Mouse (Mus musculus): ENCODE results near the gene Arfgef2.

Arfgef2 gene

DNA sequence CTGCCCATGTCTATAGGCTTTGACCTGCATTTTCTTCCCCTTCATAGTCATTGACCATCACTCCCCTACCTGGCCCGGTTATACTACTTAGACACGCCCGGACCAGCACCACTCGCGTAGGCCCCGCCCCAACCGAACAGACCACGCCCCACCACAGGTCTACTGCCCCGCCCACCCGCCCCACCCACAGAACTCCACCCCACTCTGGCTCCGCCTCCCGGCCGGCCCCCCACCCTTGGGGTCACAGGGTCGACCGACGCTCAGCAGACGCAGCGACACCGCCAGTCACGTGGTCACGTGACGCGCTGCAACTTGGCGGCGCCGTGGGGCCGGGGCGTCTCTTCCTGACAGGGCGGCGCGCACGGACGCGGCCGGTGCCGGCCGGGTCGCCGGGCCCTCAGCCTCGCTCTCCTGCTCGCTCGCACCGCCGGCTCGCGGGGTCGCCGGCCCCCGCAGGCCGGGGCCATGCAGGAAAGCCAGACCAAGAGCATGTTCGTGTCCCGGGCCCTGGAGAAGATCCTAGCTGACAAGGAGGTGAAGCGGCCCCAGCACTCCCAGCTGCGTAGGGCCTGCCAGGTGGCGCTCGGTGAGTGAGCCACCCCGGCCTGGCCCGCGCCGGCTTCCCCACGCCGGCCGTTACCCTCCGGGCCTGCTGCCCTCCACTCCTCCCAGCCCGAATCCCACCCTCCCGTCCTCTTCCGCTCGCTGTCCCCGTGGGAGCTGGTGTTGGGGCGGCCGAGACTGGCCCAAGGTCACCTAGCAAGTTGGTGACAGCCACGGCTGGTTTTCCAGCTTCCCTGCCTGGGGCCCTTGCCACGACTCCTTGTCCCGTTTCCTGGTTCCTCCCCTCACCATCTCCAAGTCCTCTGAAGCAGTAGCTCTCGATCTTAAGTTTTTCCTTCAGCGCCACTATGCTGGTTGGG is at the start of gene Arfgef2:
Gene Arfgef2, plus strand, starts transcription at position 339 of the 923 bp plus-strand sequence.
- peak; percentile 92 to 95 for DNase-seq (ENCODE audit: inconsistent age in 2 of 2, low spot score in 1 of 2)

GRCm38 (mm10) chr2:166757969-166758368 is 47.4 kb upstream of the Arfgef2 start:
- no peak for DNase-seq (ENCODE audit: inconsistent age in 2 of 2, low spot score in 1 of 2)

- no peak for DNase-seq (ENCODE audit: inconsistent age in 2 of 2, low spot score in 1 of 2)
These were observed 41.3 kb upstream of the Arfgef2 start for GRCm38 (mm10) chr2:166764051-166764450.

GRCm38 (mm10) chr2:166767591-166767990 is 37.8 kb upstream of the Arfgef2 start:
- DNase-seq (ENCODE audit: inconsistent age in 2 of 2, low spot score in 1 of 2) = no peak

- peak in 1 of 2 experiments; percentile 47 for DNase-seq (ENCODE audit: inconsistent age in 2 of 2, low spot score in 1 of 2)
These were observed 34.0 kb upstream of the Arfgef2 start for GRCm38 (mm10) chr2:166771396-166771795.

- no peak for DNase-seq (ENCODE audit: inconsistent age in 2 of 2, low spot score in 1 of 2)
These were observed 31.8 kb upstream of the Arfgef2 start for GRCm38 (mm10) chr2:166773587-166773986.

DNA sequence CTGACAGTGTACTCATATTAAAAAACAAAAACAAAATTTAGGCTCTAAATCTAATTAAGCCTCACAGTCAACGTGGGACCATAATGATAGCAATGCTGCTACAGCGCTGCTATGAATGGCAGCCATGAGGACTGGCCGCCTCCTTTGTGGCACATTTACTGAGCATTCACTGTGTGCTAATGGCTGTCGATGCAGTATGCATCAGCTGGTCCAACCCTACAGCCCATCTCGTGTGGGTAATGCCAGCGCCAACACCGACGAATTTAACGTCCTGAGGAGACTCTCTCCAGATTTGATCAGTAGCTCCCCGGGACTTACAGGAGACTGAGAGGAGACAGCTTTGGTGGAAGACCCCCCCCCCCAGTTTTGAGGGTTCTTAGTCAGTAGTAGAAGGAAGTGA is 31.1 kb upstream of the Arfgef2 start:
- DNase-seq (ENCODE audit: inconsistent age in 2 of 2, low spot score in 1 of 2) = no peak

DNA sequence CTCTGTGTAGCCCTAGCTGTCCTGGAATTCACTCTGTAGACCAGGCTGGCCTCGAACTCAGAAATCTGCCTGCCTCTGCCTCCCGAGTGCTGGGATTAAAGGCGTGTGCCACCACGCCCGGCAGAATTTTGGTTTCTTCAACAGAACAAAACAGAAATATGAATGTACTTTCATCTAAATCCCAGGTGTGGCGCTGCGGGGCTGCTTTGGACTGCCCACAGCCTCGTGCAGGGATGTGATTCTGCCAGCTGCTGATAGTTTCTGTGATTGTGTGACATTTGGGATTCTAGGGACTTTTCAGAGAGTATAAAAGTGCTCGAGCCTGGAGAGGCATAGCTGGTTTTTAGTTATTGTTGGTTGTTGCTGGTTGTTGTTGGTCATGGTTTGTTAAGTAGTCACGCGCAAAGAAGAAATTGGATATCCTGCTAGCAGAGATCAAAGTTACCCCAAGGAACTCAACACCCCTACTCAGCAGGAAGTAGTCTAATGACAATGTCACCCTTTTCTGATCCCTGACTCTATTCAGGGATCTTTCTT is 30.0 kb upstream of the Arfgef2 start:
- no peak for DNase-seq (ENCODE audit: inconsistent age in 2 of 2, low spot score in 1 of 2)

DNA sequence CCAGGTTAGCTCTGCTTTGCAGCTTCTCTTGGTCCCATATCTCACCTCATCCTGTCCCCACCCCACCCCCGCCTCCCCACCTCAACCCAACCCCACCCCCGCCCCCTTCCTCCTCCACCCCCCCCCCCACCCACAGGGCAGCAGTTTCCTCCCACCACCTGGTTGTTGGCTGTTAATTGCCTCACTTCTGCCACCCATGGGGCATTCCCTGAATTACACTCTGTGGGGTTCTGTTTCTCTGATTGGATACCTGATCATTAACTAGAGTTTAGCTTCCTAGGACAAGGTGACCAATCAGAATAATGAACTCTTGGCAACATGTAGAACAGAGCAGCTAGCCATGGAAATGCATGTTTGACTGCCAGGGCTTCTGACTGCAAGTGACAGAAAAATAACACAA is 29.1 kb upstream of the Arfgef2 start:
- no peak for DNase-seq (ENCODE audit: inconsistent age in 2 of 2, low spot score in 1 of 2)

DNA sequence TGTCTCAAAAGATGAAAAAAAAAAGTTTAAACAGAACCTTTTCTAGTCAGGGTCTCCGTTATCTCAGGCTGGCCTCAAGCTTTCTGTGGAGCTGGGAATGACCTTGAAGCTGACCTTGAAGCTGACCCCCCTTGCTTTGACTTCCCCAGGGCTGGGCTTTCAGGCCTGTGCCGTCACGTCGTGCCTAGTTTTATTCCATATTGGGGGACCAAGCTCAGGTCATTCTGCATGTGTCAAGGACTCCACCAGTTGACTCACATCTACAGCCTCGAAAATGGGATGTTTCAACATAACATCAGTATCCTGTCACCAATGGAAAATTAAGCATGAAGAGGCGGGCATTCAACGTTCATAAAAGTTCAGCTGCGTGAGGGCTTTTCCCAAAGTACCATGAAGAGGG is 25.4 kb upstream of the Arfgef2 start:
- peak; percentile 56 to 84 for DNase-seq (ENCODE audit: inconsistent age in 2 of 2, low spot score in 1 of 2)

DNA sequence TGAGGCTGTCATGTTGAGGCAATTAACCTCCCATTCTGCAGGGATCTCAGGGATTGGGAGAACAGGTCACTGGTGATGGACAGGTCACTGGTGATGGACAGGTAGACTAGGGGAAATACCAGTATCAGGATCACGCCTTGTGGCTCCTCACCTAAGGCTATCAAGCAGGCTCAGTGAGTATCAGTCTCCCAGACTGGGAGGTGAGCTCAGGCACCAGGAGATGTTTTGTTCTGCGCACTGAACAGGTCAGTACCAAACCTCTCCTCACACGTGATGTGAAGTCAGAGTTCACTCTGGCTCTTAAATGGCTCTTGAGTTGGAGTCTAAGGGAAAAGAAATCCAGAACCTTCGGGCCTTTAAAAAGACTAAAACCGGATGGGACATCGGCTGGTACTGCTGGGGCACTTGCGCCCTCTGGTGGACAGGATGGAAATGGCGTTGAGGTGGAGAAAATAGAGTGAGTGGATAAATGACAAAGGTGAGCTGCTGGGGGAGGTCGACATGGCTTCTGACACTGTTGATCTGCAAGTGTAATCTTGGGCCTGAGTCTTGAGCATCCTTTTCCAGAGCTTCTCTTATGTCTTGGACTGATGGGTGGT is 24.3 kb upstream of the Arfgef2 start:
- DNase-seq (ENCODE audit: inconsistent age in 2 of 2, low spot score in 1 of 2) = peak; percentile 73 to 91

GRCm38 (mm10) chr2:166784376-166784775 is 21.0 kb upstream of the Arfgef2 start:
- no peak for DNase-seq (ENCODE audit: inconsistent age in 2 of 2, low spot score in 1 of 2)

DNA sequence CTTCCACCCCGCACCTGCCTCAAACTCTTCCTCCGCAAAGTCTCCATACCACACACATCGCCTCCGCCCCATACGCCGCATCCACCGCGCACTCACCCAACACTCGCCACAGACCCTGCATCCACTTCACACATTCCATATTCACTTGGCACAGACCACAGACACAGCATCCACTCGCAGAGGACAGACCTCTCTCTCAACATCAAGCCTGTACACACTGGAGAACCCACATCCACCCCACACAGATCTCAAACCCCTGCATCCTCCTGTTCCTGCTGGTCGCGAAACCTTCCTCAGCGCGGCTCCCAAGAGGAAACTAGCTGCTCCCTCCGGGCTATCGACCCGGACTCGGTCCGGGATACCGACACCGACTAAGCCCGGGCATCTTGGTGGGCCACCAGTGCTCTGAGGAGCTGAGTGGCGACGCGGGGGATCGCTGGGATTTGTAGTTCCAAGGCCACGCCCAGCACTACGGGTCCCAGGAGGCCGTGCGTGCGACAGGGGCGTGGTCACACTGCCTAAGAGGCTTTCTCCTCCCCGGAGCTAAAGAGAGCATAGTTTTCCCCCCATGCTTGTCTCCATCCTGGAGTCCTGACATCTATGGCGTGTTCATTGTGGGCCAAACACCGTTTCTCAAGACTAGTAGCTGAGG is 18.9 kb upstream of the Arfgef2 start:
- peak; percentile 92 to 96 for DNase-seq (ENCODE audit: inconsistent age in 2 of 2, low spot score in 1 of 2)

DNA sequence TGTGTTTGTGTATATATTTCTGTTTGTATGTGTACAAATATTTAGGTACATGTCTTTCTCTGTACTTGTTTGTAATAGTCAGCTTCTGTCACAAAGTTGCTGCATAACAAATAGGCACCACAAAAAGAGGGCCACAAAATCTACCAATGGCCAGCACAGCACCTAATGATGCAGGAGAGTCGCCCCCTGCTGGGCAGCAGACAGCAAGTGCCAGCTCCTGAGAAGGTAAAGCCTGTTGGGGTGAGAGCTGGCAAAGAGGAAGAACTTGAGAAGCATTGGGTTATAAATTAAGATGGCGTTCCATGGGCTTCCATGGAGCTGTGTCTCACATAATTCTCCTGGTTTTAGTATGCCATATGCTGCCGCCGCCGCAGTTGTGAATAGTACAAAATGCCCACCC is 13.7 kb upstream of the Arfgef2 start:
- no peak for DNase-seq (ENCODE audit: inconsistent age in 2 of 2, low spot score in 1 of 2)

DNA sequence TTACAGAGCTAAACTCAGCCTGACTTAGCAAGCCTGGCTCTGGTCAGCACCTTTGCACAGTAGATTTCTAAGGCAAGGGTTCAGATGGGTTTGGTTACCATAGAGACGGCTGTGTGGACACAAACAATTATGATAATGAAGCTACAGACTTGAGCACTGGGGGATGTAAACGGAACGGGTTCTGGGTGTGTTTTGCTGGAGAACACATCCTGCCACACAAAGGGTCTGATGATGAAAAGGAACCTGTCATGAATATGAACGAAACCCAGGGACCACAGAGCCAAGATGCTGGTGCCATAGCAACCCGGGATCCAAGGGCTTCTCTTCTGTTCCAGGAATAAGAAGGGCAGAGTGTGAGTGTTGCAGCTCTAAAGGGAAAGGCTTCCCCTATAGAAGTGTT is 13.0 kb upstream of the Arfgef2 start, which contains the start of gene Trp53rkb:
Gene Trp53rkb, plus strand, starts transcription at position 177 of the 400 bp plus-strand sequence.
- DNase-seq (ENCODE audit: inconsistent age in 2 of 2, low spot score in 1 of 2) = no peak

DNA sequence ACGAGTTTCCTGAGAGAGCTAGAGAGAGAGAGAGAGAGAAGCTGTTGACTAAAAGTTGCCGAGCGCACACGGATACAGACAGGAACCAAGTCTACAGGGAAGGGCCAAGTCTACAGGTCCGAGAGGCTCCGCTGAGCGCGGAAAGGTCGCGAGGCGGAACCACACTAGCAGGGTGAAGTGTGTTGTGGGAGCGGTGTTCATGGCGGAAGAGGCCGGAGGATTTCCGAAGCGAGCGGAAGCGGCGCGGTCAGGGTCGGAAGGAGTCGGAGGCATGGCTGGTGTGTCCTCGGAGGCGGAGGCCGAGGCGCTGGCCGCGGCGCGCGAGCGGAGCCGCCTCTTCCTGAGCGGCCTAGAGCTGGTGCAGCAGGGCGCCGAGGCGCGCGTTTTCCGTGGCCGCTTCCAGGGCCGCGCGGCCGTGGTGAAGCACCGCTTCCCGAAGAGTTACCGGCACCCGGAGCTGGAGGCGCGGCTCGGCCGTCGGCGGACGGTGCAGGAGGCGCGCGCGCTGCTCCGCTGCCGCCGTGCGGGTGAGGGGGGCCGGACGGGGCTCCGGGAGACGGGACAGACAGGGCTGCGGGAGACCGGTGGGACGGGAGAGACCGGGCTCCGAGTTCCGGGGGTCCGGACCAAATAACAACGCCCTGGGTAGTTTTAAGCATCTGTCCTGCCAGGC is 11.7 kb upstream of the Arfgef2 start:
- peak; percentile 88 to 96 for DNase-seq (ENCODE audit: inconsistent age in 2 of 2, low spot score in 1 of 2)

DNA sequence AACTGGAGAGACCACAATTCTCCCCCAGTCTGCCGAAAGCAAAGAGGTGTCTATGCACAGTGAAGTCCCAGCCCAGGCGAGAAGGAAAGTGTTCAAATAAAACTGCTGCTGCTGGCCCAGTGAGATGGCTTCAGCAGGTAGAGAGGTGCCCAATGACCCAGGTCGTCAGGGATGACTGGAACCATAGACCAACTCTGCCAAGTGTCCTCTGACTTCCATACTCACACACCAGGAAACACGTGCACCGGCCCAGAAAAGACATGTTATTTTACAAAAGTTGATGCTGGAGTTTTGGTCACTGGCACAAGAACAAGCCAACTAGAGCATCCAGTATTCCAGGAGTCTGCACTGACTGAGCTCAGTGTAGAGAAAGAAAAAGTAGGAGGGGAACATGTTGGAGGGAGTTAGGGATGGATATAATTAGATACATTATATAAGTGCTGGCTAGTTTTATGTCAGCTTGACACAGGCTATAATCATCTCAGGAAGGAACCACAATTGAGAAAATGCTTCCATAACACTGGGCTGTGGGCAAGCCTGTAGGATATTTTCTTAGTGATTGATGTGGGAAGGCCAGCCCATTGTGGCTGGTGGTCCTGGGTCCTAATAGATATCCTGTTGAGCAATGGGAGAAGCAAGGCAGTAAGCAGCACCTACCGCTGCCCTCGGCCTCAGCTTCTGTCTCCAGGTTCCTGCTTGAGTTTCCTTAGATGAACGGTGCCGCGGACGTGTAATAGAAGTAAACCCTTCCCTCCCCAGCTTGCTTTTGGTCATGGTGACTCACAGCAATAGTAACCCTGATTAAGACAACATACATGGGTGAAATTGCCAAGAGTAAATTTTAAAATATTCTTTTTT is 5.5 kb upstream of the Arfgef2 start:
- DNase-seq (ENCODE audit: inconsistent age in 2 of 2, low spot score in 1 of 2) = no peak

DNA sequence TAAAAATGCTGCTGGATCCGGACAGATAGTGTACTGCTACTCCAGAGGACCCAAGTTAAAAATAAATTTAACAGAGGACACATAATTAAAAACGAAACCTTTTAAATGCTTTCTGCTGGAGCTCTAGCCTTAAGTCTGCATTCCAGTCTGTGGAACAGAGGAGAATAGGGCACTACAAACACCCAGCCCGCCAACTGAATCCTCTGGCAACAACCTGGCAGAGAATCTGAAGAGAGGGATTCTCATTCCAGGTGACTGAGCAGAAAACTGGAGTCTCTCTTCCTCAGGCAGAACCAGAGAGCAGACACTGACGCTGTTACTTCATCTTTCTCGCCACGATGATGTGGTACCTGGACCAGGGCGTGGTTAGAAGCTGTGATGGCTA is 4.9 kb upstream of the Arfgef2 start:
- DNase-seq (ENCODE audit: inconsistent age in 2 of 2, low spot score in 1 of 2) = no peak

DNA sequence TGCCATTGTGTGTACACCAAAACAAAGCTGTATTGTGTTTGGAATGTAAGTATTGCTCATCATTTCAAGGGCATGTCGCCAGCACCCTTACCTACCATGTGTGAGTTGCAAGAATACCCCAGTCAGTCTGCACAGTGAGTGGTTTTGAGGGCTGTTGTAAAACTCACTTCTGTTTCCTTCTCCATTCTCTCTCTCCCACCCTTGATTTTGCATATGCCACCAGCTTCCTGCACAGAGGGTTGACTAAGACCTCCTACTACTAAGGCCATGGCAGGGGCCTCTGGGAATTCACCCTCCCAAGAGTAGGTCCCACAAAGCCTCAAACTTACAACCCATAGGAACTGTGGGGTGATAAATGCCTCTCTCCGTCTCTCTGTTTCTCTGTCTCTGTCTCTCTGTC is 4.0 kb upstream of the Arfgef2 start:
- DNase-seq (ENCODE audit: inconsistent age in 2 of 2, low spot score in 1 of 2) = no peak

- DNase-seq (ENCODE audit: inconsistent age in 2 of 2, low spot score in 1 of 2) = no peak
These were observed 2.1 kb upstream of the Arfgef2 start for GRCm38 (mm10) chr2:166803298-166803697.

Data from adrenal gland, adult (tissue).